9 mouse cellular contexts compared by ENCODE assay signal in genomic region chr2:31130815-31131299, GRCm38 (mm10). TPM values are rescaled to one million over a fixed set of nuclear protein-coding genes. Genes with fewer than 3 reads are reported as not detected.
DNase-seq lines count a peak whose midpoint lies in the region; ATAC-seq and TF ChIP-seq lines count a peak whose summit lies in the region.
"Had no signal": no experiment of that assay in that cellular context is flagged by ENCODE, and none has a peak within 500 bp of the region (broad histone marks: within the 10 kb centered on the region; RNA-seq: fewer than 3 reads in every experiment).

No protein-coding gene starts in this region.

- no peak overlapping the region for H3K9ac ChIP-seq in heart, postnatal 0 days (replicated peaks; ENCODE audit: low read depth, low read length)
- no peak overlapping the region for H3K9ac ChIP-seq in midbrain, embryonic 11.5 days (ENCODE audit: low read length)
- H3K9ac ChIP-seq: limb, embryonic 13.5 days had no signal

- no peak for ATAC-seq in heart, postnatal 0 days (ENCODE audit: insufficient read depth, low read depth)
- no peak for ATAC-seq in midbrain, embryonic 11.5 days (ENCODE audit: low FRiP score)

- no peaks in the 10 kb centered on the region for H3K36me3 ChIP-seq in heart, postnatal 0 days (replicated peaks; ENCODE audit: control insufficient read depth, insufficient read depth, low read length)
- no peaks in the 10 kb centered on the region for H3K36me3 ChIP-seq in midbrain, embryonic 11.5 days (ENCODE audit: control insufficient read depth, insufficient read depth, low read length)
- H3K36me3 ChIP-seq: limb, embryonic 13.5 days had no signal

- peak; percentile 51 for DNase-seq in adrenal gland, postnatal 14 days
- no peak for DNase-seq in adrenal gland, postnatal 4 days (ENCODE audit: low spot score in 2 of 2)
- peak; percentile 55 to 58 for DNase-seq in B cell, adult 2 months
- no peak for DNase-seq in heart, postnatal 0 days (ENCODE audit: low spot score)
- peak; percentile 51 for DNase-seq in lung, postnatal 36 days
- DNase-seq in right cerebral cortex, adult 18-20 months = no peak
- no peak for DNase-seq in midbrain, embryonic 11.5 days (ENCODE audit: low spot score, missing footprints)
- no peak for DNase-seq in neural tube, embryonic 10.5 days (ENCODE audit: extremely low spot score, low spot score)

- no peak; the same call in 1 of the 2 replicates for TF ChIP-seq CTCF in heart, postnatal 0 days (IDR thresholded peaks at IDR 0.05; ENCODE audit: low read depth)

- H3K4me1 ChIP-seq in heart, postnatal 0 days (ENCODE audit: control insufficient read depth, insufficient read depth) = peaks cover 61% of the 10 kb centered on the region
- H3K4me1 ChIP-seq in midbrain, embryonic 11.5 days (ENCODE audit: control insufficient read depth, insufficient read depth, low read length) = no peaks in the 10 kb centered on the region

- peak overlapping the region; percentile 58 for H3K27ac ChIP-seq in heart, postnatal 0 days (ENCODE audit: low read depth)
- no peak overlapping the region for H3K27ac ChIP-seq in midbrain, embryonic 11.5 days (ENCODE audit: low read depth, low read length)
- H3K27ac ChIP-seq: limb, embryonic 13.5 days had no signal

- no peaks in the 10 kb centered on the region for H3K9me3 ChIP-seq in heart, postnatal 0 days (replicated peaks; ENCODE audit: control insufficient read depth, low read length)
- H3K9me3 ChIP-seq in midbrain, embryonic 11.5 days (ENCODE audit: control insufficient read depth, low read length) = no peaks in the 10 kb centered on the region
- H3K9me3 ChIP-seq: limb, embryonic 13.5 days had no signal

- no peak for TF ChIP-seq EP300 in heart, postnatal 0 days (IDR thresholded peaks at IDR 0.05; ENCODE audit: low read depth)

- 57% methylated on average over 8 of the region's 8 CpGs for WGBS in heart, postnatal 0 days
- WGBS in midbrain, embryonic 11.5 days = 69% methylated on average over 8 of the region's 8 CpGs

- H3K27me3 ChIP-seq in heart, postnatal 0 days (ENCODE audit: control insufficient read depth, insufficient read depth, low read length) = no peaks in the 10 kb centered on the region
- no peaks in the 10 kb centered on the region for H3K27me3 ChIP-seq in midbrain, embryonic 11.5 days (ENCODE audit: control insufficient read depth, insufficient read depth, low read length)
- H3K27me3 ChIP-seq: limb, embryonic 13.5 days had no signal

- H3K4me3 ChIP-seq in heart, postnatal 0 days (ENCODE audit: low read depth, low read length) = no peak overlapping the region
- no peak overlapping the region for H3K4me3 ChIP-seq in midbrain, embryonic 11.5 days (ENCODE audit: low read depth, low read length)
- H3K4me3 ChIP-seq: limb, embryonic 13.5 days had no signal

- H3K4me2 ChIP-seq in heart, postnatal 0 days (ENCODE audit: low read depth, low read length) = no peak overlapping the region; the same call in 1 of the 2 replicates
- H3K4me2 ChIP-seq in midbrain, embryonic 11.5 days = no peak overlapping the region
- H3K4me2 ChIP-seq: limb, embryonic 13.5 days had no signal

RNA-seq across cellular contexts. Expression of gene Fnbp1, which starts 11.0 kb away (rescaled TPM):
- total RNA-seq in adrenal gland, postnatal 14 days (2021) = 53.0 and 66.5 TPM in 2 replicates
- total RNA-seq in adrenal gland, postnatal 4 days (2021) = 10 to 100 TPM; 69.0 to 82.4 TPM
- total RNA-seq in heart, postnatal 0 days (2014; rRNA removed; ENCODE audit: low replicate concordance) = 6.4 and 7.7 TPM in 2 replicates
- 10.0 and 11.4 TPM in 2 replicates for polyA plus RNA-seq in heart, postnatal 0 days (2015; fragmentation: Nextera tagmentation; extraction: Ambion mirVana)
- polyA plus RNA-seq in midbrain, embryonic 11.5 days (2014; fragmentation: Nextera tagmentation; extraction: Ambion mirVana) = 10.8 and 11.5 TPM in 2 replicates

RNA-seq across cellular contexts. Expression of gene Gpr107, which starts 21.3 kb away (rescaled TPM):
- 46.8 and 48.1 TPM in 2 replicates for total RNA-seq in adrenal gland, postnatal 14 days (2021)
- 10 to 100 TPM; 62.8 to 68.3 TPM for total RNA-seq in adrenal gland, postnatal 4 days (2021)
- 42.2 and 69.4 TPM in 2 replicates for total RNA-seq in heart, postnatal 0 days (2014; rRNA removed; ENCODE audit: low replicate concordance)
- 19.1 and 20.3 TPM in 2 replicates for polyA plus RNA-seq in heart, postnatal 0 days (2015; fragmentation: Nextera tagmentation; extraction: Ambion mirVana)
- polyA plus RNA-seq in midbrain, embryonic 11.5 days (2014; fragmentation: Nextera tagmentation; extraction: Ambion mirVana) = 26.5 and 27.8 TPM in 2 replicates

Comparison
In these comparisons a context has a peak if more than half of its experiments do, and no peak if none do; other contexts are left out.
1. DNase-seq: peak in adrenal gland, postnatal 14 days (single experiment), B cell, adult 2 months (2 of 2) and lung, postnatal 36 days (single experiment); none in adrenal gland, postnatal 4 days (0 of 2), heart, postnatal 0 days (single experiment), right cerebral cortex, adult 18-20 months (single experiment), midbrain, embryonic 11.5 days (single experiment) and neural tube, embryonic 10.5 days (single experiment).